Mouse (Mus musculus) bone marrow macrophage, adult 2 months (primary cell): Measurements from ENCODE around the gene Eepd1.

Source experiments
- CTCF ChIP-seq: IDR thresholded peaks from 2 replicates; pipeline ENCODE4 v1.5.1; 2012; ENCODE audit warnings: low read depth, mild to moderate bottlenecking, low read length, moderate library complexity
- POLR2A ChIP-seq: IDR thresholded peaks from 2 replicates; pipeline ENCODE4 v1.6.1; 2012; ENCODE audit warnings: mild to moderate bottlenecking, low read depth, low read length, borderline replicate concordance

DNA sequence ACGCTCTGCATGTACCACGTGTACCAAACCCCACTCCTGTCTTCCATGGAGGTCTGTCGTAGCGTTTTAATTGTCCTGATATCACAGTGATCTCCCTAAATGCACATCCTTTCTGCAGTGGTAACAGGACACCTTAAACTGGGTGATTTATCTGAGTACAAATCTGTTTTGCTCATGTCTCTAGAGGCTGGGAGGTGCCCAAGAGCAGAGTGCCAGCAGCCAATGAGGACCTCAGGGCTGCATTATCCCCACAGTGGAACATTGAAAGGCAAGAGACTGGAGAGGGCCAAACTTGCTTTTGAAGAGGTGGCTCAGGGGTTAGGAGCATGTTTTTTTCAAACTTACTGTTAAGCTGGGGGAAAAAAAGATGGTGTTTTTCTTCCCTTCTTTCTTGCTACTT, 14.8 kb downstream of the Eepd1 start:
- TF ChIP-seq CTCF (no peak), POLR2A (no peak)
